Mouse (Mus musculus) liver (tissue): Measurements from ENCODE around the gene Cbx5.
A peak's percentile ranks its signal among the peaks of the same experiment; 100 is the strongest.
"Not testable (repeated sequence)": the region's sequence is repeated elsewhere in the genome, so short reads cannot be mapped to it uniquely, and the experiment has no call there.

Experiments used
- DNase-seq: peaks from one replicate; pipeline ENCODE4 v3.0.0-alpha.2; 2020; ENCODE audit warnings: mixed read lengths

Cbx5 gene

GRCm38 (mm10) chr15:103239685-103240159 is at the start of gene Cbx5:
Gene Cbx5, minus strand, starts transcription at chr15:103239816.
- DNase-seq = peak; percentile 95

- no peak for DNase-seq
These were observed 46.3 kb upstream of the Cbx5 start for GRCm38 (mm10) chr15:103285778-103286417.

GRCm38 (mm10) chr15:103284647-103285046 is 45.0 kb upstream of the Cbx5 start:
- DNase-seq = no peak

- peak; percentile 67 for DNase-seq
These were observed 44.5 kb upstream of the Cbx5 start for GRCm38 (mm10) chr15:103284066-103284465.

- no peak for DNase-seq
These were observed 42.0 kb upstream of the Cbx5 start for GRCm38 (mm10) chr15:103281465-103282205.

- DNase-seq = peak; percentile 81
These were observed 41.3 kb upstream of the Cbx5 start for GRCm38 (mm10) chr15:103280817-103281464.

GRCm38 (mm10) chr15:103279750-103280149 is 40.1 kb upstream of the Cbx5 start:
- DNase-seq = peak; percentile 76

- DNase-seq = no peak
These were observed 38.3 kb upstream of the Cbx5 start for GRCm38 (mm10) chr15:103277949-103278348.

GRCm38 (mm10) chr15:103275943-103276342 is 36.3 kb upstream of the Cbx5 start:
- DNase-seq = not testable (repeated sequence)

- DNase-seq = peak; percentile 96
These were observed 33.0 kb upstream of the Cbx5 start, which contains the start of gene Copz1 for GRCm38 (mm10) chr15:103272419-103273279. Gene Copz1, plus strand, starts transcription at chr15:103272714.

- DNase-seq = no peak
These were observed 29.3 kb upstream of the Cbx5 start for GRCm38 (mm10) chr15:103268903-103269302.

- no peak for DNase-seq
These were observed 25.2 kb upstream of the Cbx5 start for GRCm38 (mm10) chr15:103264794-103265193.

GRCm38 (mm10) chr15:103259989-103260388 is 20.4 kb upstream of the Cbx5 start:
- peak; percentile 57 for DNase-seq

GRCm38 (mm10) chr15:103259162-103259561 is 19.5 kb upstream of the Cbx5 start:
- peak; percentile 68 for DNase-seq

- peak; percentile 99 for DNase-seq
These were observed 18.4 kb upstream of the Cbx5 start, which contains the start of gene Nfe2 for GRCm38 (mm10) chr15:103257790-103258728. Gene Nfe2, minus strand, starts transcription at chr15:103258403.

- DNase-seq = no peak
These were observed 16.8 kb upstream of the Cbx5 start for GRCm38 (mm10) chr15:103256210-103256986.

GRCm38 (mm10) chr15:103255169-103255568 is 15.6 kb upstream of the Cbx5 start:
- DNase-seq = peak; percentile 92

GRCm38 (mm10) chr15:103253352-103253751 is 13.7 kb upstream of the Cbx5 start:
- DNase-seq = peak; percentile 44

GRCm38 (mm10) chr15:103252660-103253059 is 13.0 kb upstream of the Cbx5 start:
- peak; percentile 87 for DNase-seq

GRCm38 (mm10) chr15:103251595-103251994 is 12.0 kb upstream of the Cbx5 start:
- peak; percentile 91 for DNase-seq
